Mouse (Mus musculus) myocyte (in vitro differentiated cells): ENCODE results near the gene Htr2b. TPM values are rescaled to one million over a fixed set of nuclear protein-coding genes. Genes with fewer than 3 reads are reported as not detected.
A peak's percentile ranks its signal among the peaks of the same experiment; 100 is the strongest.

Experiments used
- H3K27me3 ChIP-seq: one replicate; pipeline ENCODE4 v1.6.1; 2011; ENCODE audit not compliant: control insufficient read depth, insufficient read depth, insufficient read length
- H3K36me3 ChIP-seq: one replicate; pipeline ENCODE4 v1.6.1; 2011; ENCODE audit not compliant: control insufficient read depth, insufficient read depth
- H3K4me2 ChIP-seq: one replicate; pipeline ENCODE4 v1.6.1; 2011; ENCODE audit warnings: low read depth, control low read depth
- H3K4me3 ChIP-seq: one replicate; pipeline ENCODE4 v1.5.1; 2011; ENCODE audit warnings: mild to moderate bottlenecking, control low read depth, moderate library complexity
- H3K79me2 ChIP-seq: one replicate; pipeline ENCODE4 v1.6.1; 2011; ENCODE audit not compliant: control insufficient read depth, insufficient read depth
- H3ac ChIP-seq: one replicate; pipeline ENCODE4 v1.6.1; 2011; ENCODE audit not compliant: control insufficient read depth, insufficient read length
- CEBPB ChIP-seq: IDR thresholded peaks from 2 replicates; pipeline ENCODE4 v1.6.1; 2011; ENCODE audit warnings: mild to moderate bottlenecking, moderate library complexity; ENCODE audit not compliant: poor library complexity, insufficient read depth, severe bottlenecking
- E2F4 ChIP-seq: IDR thresholded peaks from one replicate; pipeline ENCODE4 v1.6.1; 2011; ENCODE audit warnings: mild to moderate bottlenecking, control low read depth, moderate library complexity; ENCODE audit not compliant: insufficient read depth
- MAX ChIP-seq: IDR thresholded peaks from one replicate; pipeline ENCODE4 v1.6.1; 2011; ENCODE audit warnings: low read depth, mild to moderate bottlenecking, control low read depth
- MYOD1 ChIP-seq, 3 experiments: IDR thresholded peaks; one replicate each; pipeline ENCODE4 v1.6.1; 2011; ENCODE audit warnings: control low read depth in 2 of 3, low read depth in 2 of 3, mild to moderate bottlenecking in 2 of 3, moderate library complexity in 1 of 3; ENCODE audit not compliant: insufficient read length in 2 of 3, control insufficient read depth in 1 of 3
- MYOG ChIP-seq, 3 experiments: IDR thresholded peaks; one replicate each; pipeline ENCODE4 v1.6.1; 2011; ENCODE audit warnings: control low read depth in 2 of 3, low read depth in 2 of 3, mild to moderate bottlenecking in 2 of 3; ENCODE audit not compliant: insufficient read length in 2 of 3, control insufficient read depth in 1 of 3, insufficient read depth in 1 of 3
- POLR2A ChIP-seq: IDR thresholded peaks from one replicate; pipeline ENCODE4 v1.6.1; 2011; ENCODE audit warnings: low read depth, mild to moderate bottlenecking, control low read depth, moderate library complexity; ENCODE audit not compliant: insufficient read length
- POLR2AphosphoS2 ChIP-seq: IDR thresholded peaks from one replicate; pipeline ENCODE4 v1.6.1; 2011; ENCODE audit warnings: low read depth, control low read depth; ENCODE audit not compliant: insufficient read length
- REST ChIP-seq: IDR thresholded peaks from one replicate; pipeline ENCODE4 v1.6.1; 2011; ENCODE audit warnings: mild to moderate bottlenecking, control low read depth, moderate library complexity; ENCODE audit not compliant: insufficient read depth, insufficient read length
- SRF ChIP-seq: IDR thresholded peaks from one replicate; pipeline ENCODE4 v1.6.1; 2011; ENCODE audit warnings: low read depth; ENCODE audit not compliant: control insufficient read depth, insufficient read length
- TCF12 ChIP-seq: IDR thresholded peaks from one replicate; pipeline ENCODE4 v1.6.1; 2011; ENCODE audit warnings: mild to moderate bottlenecking, control low read depth; ENCODE audit not compliant: poor library complexity, insufficient read depth, severe bottlenecking
- TCF3 ChIP-seq: IDR thresholded peaks from one replicate; pipeline ENCODE4 v1.6.1; 2011; ENCODE audit warnings: low read depth, control low read depth; ENCODE audit not compliant: insufficient read length
- USF1 ChIP-seq: IDR thresholded peaks from one replicate; pipeline ENCODE4 v1.6.1; 2011; ENCODE audit warnings: low read depth, mild to moderate bottlenecking, control low read depth, moderate library complexity
- polyA plus RNA-seq: library from polyadenylated mRNA; unstranded; fragments of >200 nt; fragmentation: generic; extraction: Trizol; gene quantifications from one replicate; pipeline ENCODE4 v1.2.1, GENCODE M21; 2012; ENCODE audit warnings: missing spikeins

The Htr2b gene
- polyA plus RNA-seq, 1 experiment: 2.3 TPM

DNA sequence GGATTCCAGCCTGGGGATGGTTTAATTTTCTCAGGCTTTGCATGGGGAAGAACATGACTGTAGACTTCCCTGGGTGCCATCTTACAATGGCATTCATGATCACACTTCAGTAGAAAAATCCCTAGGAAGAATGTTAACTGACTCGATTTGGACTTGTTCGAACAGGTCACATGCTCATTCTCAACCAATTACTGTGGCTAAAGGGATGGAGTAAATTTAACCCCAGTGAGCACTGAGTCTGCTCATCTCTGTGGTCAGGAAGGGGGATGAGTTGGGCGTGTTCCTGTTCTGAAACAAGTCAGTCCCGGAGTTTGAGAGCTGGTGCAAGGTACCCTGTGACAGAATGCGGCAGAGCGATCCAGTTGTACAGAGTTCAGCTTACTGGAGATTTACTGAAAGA lies 39.2 kb upstream of the Htr2b start:
- no peak for TF ChIP-seq POLR2AphosphoS2
- TF ChIP-seq E2F4: no peak
- TF ChIP-seq USF1: peak; percentile 58
- Histone ChIP-seq H3K27me3 (no peaks in the 10 kb centered on the region), H3K4me3 (no peak overlapping the region), H3K36me3 (no peaks in the 10 kb centered on the region), H3K79me2 (no peaks in the 10 kb centered on the region), H3ac (no peak overlapping the region), H3K4me2 (no peak overlapping the region)

DNA sequence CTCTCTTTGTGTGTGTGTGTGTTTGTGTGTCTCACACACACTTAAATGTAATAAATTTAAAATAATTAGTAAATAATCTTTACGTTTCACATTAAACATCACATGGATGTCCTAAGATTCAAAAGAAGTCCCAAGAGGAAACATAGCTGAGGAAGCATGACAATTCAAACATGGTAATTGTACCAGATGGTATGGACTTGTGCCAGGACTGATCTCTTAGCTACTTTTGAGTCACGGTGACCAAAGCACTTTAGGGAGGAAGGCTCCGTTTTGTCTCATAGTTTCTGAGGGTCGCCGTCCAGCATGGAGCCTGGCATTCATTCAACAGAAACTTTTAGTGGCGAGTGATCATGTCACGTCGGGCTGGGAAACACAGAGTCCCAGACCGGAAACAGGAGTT lies 36.4 kb upstream of the Htr2b start:
- Histone ChIP-seq H3K79me2 (no peaks in the 10 kb centered on the region), H3K4me2 (peak overlapping the region; percentile 77), H3K27me3 (no peaks in the 10 kb centered on the region), H3K36me3 (no peaks in the 10 kb centered on the region), H3K4me3 (no peak overlapping the region), H3ac (no peak overlapping the region)
- TF ChIP-seq POLR2AphosphoS2: no peak
- TF ChIP-seq E2F4: no peak
- TF ChIP-seq TCF3: no peak
- no peak for TF ChIP-seq MYOD1 (IDR thresholded peaks at IDR 0.05; ENCODE audit: control insufficient read depth in 1 of 3, insufficient read length in 2 of 3, low read depth in 2 of 3)
- no peak for TF ChIP-seq TCF12
- no peak for TF ChIP-seq MYOG (IDR thresholded peaks at IDR 0.05; ENCODE audit: control insufficient read depth in 1 of 3, insufficient read depth in 1 of 3, insufficient read length in 2 of 3, low read depth in 2 of 3)

- peak overlapping the region; percentile 77 for H3K4me2 ChIP-seq
- TF ChIP-seq TCF12 (no peak), REST (no peak), MYOG (IDR thresholded peaks at IDR 0.05; ENCODE audit: control insufficient read depth in 1 of 3, insufficient read depth in 1 of 3, insufficient read length in 2 of 3, low read depth in 2 of 3) (no peak), TCF3 (no peak), POLR2AphosphoS2 (no peak), MAX (no peak), CEBPB (no peak), POLR2A (no peak), MYOD1 (IDR thresholded peaks at IDR 0.05; ENCODE audit: control insufficient read depth in 1 of 3, insufficient read length in 2 of 3, low read depth in 2 of 3) (no peak), E2F4 (no peak), USF1 (no peak), SRF (no peak)
- no peaks in the 10 kb centered on the region for H3K27me3 ChIP-seq
- H3K36me3 ChIP-seq: no peaks in the 10 kb centered on the region
- H3K79me2 ChIP-seq: no peaks in the 10 kb centered on the region
- no peak overlapping the region for H3K4me3 ChIP-seq
- no peak overlapping the region for H3ac ChIP-seq
These were observed 35.8 kb upstream of the Htr2b start for GRCm38 (mm10) chr1:86147557-86147956.

GRCm38 (mm10) chr1:86146293-86146692 lies 34.5 kb upstream of the Htr2b start:
- TF ChIP-seq USF1: no peak
- TF ChIP-seq REST: no peak
- TF ChIP-seq POLR2AphosphoS2: no peak
- TF ChIP-seq E2F4: no peak
- TF ChIP-seq MAX: no peak
- no peak for TF ChIP-seq TCF12
- no peak for TF ChIP-seq SRF
- TF ChIP-seq CEBPB: no peak
- TF ChIP-seq MYOG (IDR thresholded peaks at IDR 0.05; ENCODE audit: control insufficient read depth in 1 of 3, insufficient read depth in 1 of 3, insufficient read length in 2 of 3, low read depth in 2 of 3): no peak
- TF ChIP-seq POLR2A: no peak
- TF ChIP-seq TCF3: no peak
- no peak for TF ChIP-seq MYOD1 (IDR thresholded peaks at IDR 0.05; ENCODE audit: control insufficient read depth in 1 of 3, insufficient read length in 2 of 3, low read depth in 2 of 3)
- no peaks in the 10 kb centered on the region for H3K36me3 ChIP-seq
- H3K4me2 ChIP-seq: peak overlapping the region; percentile 13
- H3K4me3 ChIP-seq: no peak overlapping the region
- H3K27me3 ChIP-seq: no peaks in the 10 kb centered on the region
- H3K79me2 ChIP-seq: no peaks in the 10 kb centered on the region
- H3ac ChIP-seq: no peak overlapping the region

DNA sequence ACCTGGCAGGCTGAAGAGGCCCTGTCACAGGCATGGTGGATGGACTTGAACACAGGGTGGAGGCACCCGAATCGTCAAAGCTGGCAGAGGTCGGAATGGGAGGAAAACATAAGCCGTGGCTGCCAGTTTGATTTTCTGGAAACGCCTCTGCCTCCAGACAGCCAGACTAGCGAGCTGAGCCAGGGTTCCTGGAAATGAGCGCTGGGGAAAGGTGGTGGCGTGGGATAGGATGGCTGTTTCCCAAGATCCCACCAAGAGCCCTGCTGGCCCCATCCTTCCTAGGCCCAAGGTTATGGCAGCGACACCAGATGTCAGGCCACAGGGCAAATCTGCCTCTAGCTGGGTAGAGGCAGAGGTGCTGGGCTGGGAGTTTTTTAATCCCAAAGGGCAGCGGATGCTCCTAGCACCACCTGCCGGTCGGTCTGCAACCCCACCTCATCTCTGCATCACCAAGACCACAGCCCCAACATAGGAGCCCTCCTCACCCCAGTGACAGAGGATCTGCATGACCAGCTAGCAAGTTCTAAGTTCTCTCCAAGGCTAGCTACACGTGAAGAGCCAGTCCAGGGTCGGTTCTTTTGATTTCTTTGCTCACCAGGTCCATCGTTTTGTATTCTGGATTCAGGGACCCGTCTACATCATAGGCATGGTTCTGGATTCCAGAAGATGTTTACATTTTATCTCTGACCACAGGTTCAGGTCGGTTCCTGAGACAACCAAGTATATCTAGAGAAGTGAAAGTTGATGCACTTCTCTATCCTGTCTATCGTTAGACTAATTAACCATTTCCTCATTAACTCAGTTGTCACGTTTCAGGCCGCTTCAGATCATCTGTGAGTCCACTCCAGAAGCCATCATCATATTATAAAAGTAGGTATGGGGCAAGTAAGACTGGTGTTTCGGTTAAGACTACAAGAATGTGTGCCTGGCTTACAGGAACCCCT lies 32.5 kb upstream of the Htr2b start:
- H3K4me2 ChIP-seq: no peak overlapping the region
- peaks cover 11% of the 10 kb centered on the region for H3K36me3 ChIP-seq
- TF ChIP-seq CEBPB: no peak
- TF ChIP-seq TCF3: no peak
- no peak for TF ChIP-seq E2F4
- no peak for TF ChIP-seq USF1
- TF ChIP-seq TCF12: no peak
- no peak for TF ChIP-seq MAX
- TF ChIP-seq POLR2AphosphoS2: no peak
- TF ChIP-seq POLR2A: no peak
- TF ChIP-seq MYOD1 (IDR thresholded peaks at IDR 0.05; ENCODE audit: control insufficient read depth in 1 of 3, insufficient read length in 2 of 3, low read depth in 2 of 3): no peak
- no peak for TF ChIP-seq MYOG (IDR thresholded peaks at IDR 0.05; ENCODE audit: control insufficient read depth in 1 of 3, insufficient read depth in 1 of 3, insufficient read length in 2 of 3, low read depth in 2 of 3)
- no peak for TF ChIP-seq SRF
- no peak for TF ChIP-seq REST
- H3ac ChIP-seq: no peak overlapping the region
- no peaks in the 10 kb centered on the region for H3K27me3 ChIP-seq
- no peaks in the 10 kb centered on the region for H3K79me2 ChIP-seq
- no peak overlapping the region for H3K4me3 ChIP-seq
